Mouse (Mus musculus) cortical plate, adult 2 months (tissue): ENCODE measurements around the gene Olfr456.

Experiments
- CTCF ChIP-seq: fragments of 200-500 bp; IDR thresholded peaks from 2 replicates; pipeline ENCODE4 v1.5.1; 2011; ENCODE audit warnings: mild to moderate bottlenecking, control low read depth, low read length; ENCODE audit not compliant: insufficient read depth; ENCODE audit errors: extremely low read depth
- POLR2A ChIP-seq: fragments of 200-500 bp; IDR thresholded peaks from 2 replicates; pipeline ENCODE4 v1.6.1; 2011; ENCODE audit warnings: mild to moderate bottlenecking, low read length, control low read depth; ENCODE audit not compliant: insufficient read depth; ENCODE audit errors: extremely low read depth

DNA sequence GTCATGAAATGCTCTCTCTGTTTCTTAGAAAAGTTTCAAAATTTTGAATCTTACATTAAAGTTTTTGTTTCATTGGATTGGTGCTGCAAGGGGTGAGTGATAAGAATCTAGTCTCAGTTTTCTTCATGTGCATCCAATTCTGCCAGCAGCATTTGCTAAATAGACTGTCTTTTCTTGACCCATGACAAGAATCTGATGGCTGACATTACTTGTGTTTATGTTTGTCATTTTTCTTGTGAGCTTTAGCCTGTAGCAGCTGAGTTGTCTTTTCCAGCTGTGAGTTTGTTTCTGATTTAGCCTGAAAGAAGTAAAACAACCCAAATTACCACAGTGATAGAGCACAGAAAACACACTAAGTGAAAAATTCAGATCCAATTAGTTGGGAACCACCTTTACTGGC is 2.4 kb downstream of the Olfr456 start:
- TF ChIP-seq CTCF (no peak), POLR2A (no peak)
